Mouse (Mus musculus) testis, postnatal 14 days (tissue): ENCODE data around the gene Dnttip2.
"Not testable (repeated sequence)": the region's sequence is repeated elsewhere in the genome, so short reads cannot be mapped to it uniquely, and the experiment has no call there.

Source experiments
- DNase-seq: peaks from one replicate; pipeline ENCODE4 v3.0.0; 2021; ENCODE audit warnings: low spot score

The Dnttip2 gene

GRCm38 (mm10) chr3:122274241-122275024 lies at the start of gene Dnttip2:
TSS of gene Dnttip2 (plus strand) at chr3:122274388.
- peak; percentile 94 for DNase-seq

DNA sequence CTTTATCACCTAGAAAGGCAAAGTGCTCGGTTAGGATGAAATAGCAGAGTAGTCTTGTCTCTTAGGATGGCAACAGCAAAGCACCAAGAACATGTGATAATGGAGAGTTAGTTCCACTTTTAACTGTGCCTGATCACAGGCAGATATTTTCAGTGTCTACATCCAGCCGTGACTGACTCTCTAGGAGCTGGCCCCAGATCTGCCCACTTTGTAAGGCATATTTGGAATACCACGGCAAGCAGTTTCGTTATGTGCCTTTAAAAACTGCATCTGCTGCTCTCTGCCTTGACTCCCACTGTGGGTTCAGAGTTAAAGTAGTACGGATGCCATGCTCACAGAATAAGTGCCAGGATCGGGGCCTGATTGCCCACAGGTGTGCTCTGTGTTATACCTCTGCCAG lies 47.2 kb upstream of the Dnttip2 start:
- DNase-seq = not testable (repeated sequence)

DNA sequence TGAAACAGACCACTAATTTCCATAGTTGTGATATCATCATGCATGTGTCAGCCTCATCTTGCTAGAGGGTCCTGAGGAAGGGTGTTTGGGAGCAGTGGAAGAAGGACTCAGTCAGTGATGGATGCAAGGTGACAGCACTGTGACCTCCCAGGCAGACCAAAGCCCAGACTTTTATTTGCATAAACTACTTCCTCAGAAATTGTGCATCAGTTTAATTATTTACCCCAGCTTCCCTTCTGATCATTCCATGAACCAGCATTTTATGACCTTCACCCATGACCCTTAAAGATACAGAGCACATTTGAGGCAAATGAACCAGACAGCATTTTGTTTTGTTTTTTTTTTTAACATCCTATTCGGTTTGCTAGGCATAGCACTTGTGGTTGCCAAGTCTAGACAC lies 38.4 kb upstream of the Dnttip2 start:
- DNase-seq = no peak

DNA sequence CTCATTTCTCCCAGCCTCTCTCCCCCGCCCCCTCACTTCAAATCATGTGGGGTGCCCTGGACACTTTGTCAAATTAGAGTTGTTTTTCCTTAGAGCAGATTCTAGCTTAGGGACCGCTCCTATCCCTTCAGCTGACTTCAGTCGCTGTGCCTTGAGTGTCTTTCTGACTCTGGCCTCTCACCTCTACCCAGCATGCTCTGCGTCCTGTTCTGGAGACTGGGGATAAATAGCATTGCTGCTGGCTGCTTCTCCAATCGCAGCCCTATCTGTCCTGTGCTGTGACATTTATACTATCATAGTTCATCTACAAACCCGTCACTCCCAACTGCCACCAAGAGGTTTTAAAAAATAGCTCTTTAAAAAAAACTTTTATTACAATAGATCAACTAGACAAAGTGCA lies 31.3 kb upstream of the Dnttip2 start:
- DNase-seq = no peak

GRCm38 (mm10) chr3:122243416-122244167 lies 30.6 kb upstream of the Dnttip2 start:
- no peak for DNase-seq

DNA sequence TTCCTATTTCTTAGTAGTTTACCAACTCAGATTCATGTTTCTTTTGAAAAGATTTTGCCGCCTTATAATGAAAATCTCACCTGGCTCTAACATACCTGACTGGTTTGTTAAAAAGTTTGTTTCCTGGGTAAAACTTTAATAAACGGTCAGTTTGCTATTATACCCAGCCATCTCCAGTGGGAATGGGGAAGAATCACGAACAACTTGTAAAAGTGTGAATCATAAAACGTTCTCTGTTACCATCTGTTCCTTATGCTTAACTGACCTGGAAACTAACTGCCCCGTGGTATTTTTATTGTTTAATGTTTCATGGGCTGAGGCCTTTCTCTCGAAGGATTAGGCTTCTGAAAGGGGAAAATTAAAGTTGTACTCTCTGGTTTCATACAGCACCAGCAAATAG lies 29.4 kb upstream of the Dnttip2 start:
- no peak for DNase-seq

GRCm38 (mm10) chr3:122245215-122245877 lies 28.8 kb upstream of the Dnttip2 start, which contains the start of gene Gclm:
TSS of gene Gclm (plus strand) at chr3:122245557.
- peak; percentile 96 for DNase-seq

DNA sequence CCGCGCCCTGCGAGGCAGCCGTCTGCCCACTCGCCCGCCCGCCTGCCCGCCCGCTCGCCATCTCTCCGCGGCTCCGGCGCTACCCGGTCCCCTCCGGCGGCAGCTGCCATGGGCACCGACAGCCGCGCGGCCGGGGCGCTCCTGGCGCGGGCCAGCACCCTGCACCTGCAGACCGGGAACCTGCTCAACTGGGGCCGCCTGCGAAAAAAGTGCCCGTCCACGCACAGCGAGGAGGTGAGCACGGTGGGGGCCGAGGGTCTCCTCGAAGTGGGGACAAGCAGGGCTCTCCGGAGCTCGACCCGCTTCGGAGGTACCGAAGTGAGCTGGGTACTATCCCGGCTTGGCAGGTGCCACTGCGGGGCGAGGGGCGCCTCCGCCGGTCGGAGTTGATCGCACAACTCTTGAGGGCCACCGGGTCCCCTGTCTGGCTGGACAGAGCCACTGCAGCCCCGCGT lies 28.3 kb upstream of the Dnttip2 start:
- DNase-seq = peak; percentile 72

DNA sequence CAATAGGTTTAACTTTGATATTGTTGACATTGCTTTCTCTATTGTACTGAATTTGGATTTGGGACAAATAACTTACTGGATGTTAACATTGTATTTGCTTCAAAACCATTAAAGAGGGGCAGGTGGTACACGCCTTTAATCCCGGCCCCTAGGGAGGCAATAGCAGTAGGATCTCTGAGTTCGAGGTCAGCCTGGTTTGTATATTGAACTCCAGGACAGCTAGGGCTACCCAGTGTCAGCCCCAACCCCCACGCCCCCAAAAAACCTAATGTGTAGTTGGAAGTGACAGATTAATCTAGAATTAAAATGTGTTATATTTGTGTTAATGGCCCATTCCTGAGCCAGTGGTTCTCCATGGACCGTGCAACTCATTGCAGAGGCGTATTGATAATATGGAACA lies 27.8 kb upstream of the Dnttip2 start:
- DNase-seq = no peak

DNA sequence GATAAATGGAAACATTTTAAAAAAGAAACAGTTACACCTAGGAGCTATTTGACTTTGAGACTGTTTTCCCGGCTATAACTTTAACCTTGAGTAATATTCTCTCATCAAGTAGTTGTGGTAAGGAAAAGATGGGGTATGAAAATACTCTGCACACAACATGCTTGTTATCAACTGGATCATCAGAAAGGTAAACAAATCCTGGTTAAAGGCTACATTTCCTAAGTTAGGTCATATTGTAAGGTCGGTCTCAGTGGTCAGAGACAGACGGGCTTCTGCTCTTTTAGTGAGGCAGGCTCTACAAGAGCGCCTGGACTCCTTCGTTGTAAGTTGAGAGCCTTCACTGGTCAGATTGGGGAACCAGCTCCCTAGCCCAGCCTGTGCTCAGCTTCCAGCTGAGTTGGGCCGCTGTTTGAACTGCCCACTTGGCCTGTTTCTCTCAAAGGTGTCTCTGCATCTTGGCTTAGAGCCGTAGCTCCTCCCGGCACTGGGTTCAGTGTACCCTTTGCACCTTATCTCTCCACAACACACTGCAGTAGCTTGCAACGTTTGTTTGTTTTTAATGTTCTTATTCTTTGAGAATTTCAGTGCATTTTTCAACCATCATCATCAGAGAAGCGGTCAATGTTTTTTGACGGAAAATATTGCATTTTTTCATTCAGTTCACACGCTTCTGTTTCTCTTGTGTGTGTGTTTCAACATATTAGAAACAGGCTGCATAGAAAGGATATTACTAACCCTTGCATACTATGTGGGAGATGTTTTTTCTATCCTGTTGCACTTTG lies 27.0 kb upstream of the Dnttip2 start:
- DNase-seq = no peak

GRCm38 (mm10) chr3:122247768-122248100 lies 26.5 kb upstream of the Dnttip2 start:
- DNase-seq = no peak

GRCm38 (mm10) chr3:122252466-122253253 lies 21.5 kb upstream of the Dnttip2 start:
- DNase-seq = no peak

- peak; percentile 2 for DNase-seq
Measured at GRCm38 (mm10) chr3:122254050-122254449, 20.1 kb upstream of the Dnttip2 start.

DNA sequence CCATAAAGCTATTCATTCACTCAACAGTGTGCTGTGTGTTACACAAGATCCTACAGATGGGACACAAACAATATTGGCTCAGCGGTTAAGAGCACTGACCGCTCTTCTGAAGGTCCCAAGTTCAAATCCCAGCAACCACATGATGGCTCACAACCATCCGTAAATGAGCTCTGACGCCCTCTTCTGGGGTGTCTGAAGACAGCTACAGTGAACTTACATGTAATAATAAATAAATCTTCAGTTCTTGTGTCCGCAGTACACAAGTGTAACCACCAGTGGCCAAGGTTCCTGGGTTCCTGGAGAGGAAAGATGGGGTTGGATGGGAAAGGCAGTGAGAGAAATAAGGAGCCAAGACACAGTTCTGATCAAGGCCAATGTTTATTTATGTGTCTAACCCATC lies 4.2 kb upstream of the Dnttip2 start:
- DNase-seq = no peak

DNA sequence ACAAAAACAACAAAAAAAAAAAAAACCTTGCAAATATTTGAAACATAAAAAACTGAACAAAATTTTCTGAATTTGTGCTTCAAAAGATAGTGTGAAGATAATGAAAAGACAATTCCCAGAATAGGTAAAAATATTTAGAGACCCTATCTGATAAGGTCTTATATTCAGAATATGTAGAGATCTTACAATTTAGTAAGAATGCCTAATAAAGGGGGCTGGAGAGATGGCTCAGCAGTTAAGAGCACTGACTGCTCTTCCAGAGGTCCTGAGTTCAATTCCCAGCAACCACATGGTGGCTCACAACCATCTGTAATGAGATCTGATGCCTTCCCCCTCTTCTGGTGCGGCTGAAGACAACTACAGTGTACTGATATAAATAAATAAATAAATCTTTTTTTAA lies 1.6 kb upstream of the Dnttip2 start:
- DNase-seq = not testable (repeated sequence)

GRCm38 (mm10) chr3:122273407-122274240 lies 564 bp upstream of the Dnttip2 start:
- no peak for DNase-seq

DNA sequence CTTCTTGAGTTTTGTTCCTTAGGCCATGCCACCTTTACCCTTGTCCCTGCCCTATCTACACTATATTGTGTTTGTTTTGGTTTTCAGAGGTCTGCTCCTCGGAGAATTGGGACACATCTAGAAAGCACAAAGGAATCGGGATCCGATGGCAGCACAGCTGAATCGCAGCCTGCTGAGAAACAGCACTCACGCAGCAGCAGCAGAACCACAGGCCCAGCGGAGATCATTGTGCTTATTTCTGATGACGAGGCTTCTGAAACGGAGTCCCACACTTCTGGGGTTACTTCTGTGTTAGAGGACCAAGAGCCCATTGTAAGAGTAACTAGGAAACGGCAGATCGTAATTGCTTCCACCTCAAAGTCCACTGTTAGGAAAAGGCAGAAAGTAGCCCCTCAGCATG lies 923 bp downstream of the Dnttip2 start:
- no peak for DNase-seq

GRCm38 (mm10) chr3:122287195-122287594 lies 13.0 kb downstream of the Dnttip2 start:
- no peak for DNase-seq

DNA sequence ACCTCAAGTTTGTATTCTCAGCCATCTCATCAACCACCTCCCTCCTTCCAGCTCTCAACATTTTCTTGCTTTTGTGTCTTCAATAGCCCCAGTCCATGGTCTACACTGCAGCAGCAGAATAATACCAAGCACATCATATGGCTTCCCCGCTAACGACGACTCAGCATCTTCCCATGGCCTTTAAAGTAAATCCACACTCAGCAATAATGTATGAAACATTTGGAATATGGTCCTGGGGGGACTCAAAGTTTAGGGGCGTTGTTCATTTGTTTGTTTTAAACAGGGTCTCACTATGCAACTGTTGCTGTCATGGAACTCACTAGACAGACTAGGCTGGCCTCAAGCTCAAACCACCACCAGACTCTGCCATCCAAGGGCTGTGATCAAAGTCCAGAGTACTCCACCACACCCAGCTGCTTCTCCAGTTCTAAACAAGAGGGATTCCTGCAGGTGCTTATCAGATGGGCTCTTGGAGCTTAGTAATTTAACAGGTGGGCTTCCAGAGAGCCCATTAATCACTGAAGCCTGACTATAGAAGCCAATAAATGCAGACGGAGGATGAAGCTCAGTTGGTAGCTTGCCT lies 14.5 kb downstream of the Dnttip2 start:
- no peak for DNase-seq

DNA sequence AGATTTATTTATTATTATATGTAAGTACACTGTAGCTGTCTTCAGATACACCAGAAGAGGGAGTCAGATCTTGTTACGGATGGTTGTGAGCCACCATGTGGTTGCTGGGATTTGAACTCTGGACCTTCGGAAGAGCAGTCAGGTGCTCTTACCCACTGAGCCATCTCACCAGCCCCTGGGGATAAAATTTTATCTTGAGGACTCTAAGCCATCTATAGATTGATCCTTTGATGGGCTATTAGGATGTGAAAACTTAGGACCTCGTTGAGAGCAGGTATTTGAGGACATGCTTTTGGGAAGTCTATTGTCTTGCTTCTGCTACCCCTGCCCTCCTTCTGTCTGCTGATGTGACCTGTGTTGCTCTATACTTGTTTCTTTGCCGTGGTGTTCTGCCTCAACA lies 15.2 kb downstream of the Dnttip2 start:
- not testable (repeated sequence) for DNase-seq
